Mouse (Mus musculus) erythroblast, embryonic 14.5 days (primary cell): ENCODE results near the gene Hfe2.

ENCODE experiments used
- GATA1 ChIP-seq: IDR thresholded peaks from 2 replicates; pipeline ENCODE4 v1.6.1; 2012; ENCODE audit warnings: low read length, inconsistent platforms, mixed read lengths
- TAL1 ChIP-seq: IDR thresholded peaks from 3 replicates; pipeline ENCODE4 v1.6.1; 2012; ENCODE audit warnings: low read length, inconsistent platforms, mixed read lengths

- TF ChIP-seq TAL1: no peak
- TF ChIP-seq GATA1: no peak
Measured at GRCm38 (mm10) chr3:96576690-96577541, 51.9 kb downstream of the Hfe2 start, which contains the start of gene Gm16253.
